Mouse (Mus musculus) neural tube, embryonic 13.5 days (tissue): Measurements from ENCODE around the gene Hs6st2. TPM values are rescaled to one million over a fixed set of nuclear protein-coding genes. Genes with fewer than 3 reads are reported as not detected.

Source experiments
- ATAC-seq: fragments of 200-750 bp; cut with Nextera tagmentation; 2 replicates; pipeline ENCODE4 v1.8.0; 2017; ENCODE audit warnings: low read depth, mild to moderate bottlenecking, moderate TSS enrichment, moderate library complexity
- H3K27ac ChIP-seq: fragments of 300-500 bp; sonication (generic); replicated peaks from 2 replicates; pipeline ENCODE4 v1.5.1; 2015; ENCODE audit warnings: moderate library complexity, mild to moderate bottlenecking, inconsistent platforms
- H3K27me3 ChIP-seq: fragments of 300-500 bp; sonication (generic); 2 replicates; pipeline ENCODE4 v1.6.1; 2015; ENCODE audit warnings: mild to moderate bottlenecking, inconsistent platforms
- H3K36me3 ChIP-seq: fragments of 300-500 bp; sonication (generic); 2 replicates; pipeline ENCODE4 v1.6.1; 2015; ENCODE audit warnings: mild to moderate bottlenecking, inconsistent platforms
- H3K4me1 ChIP-seq: fragments of 300-500 bp; sonication (generic); replicated peaks from 2 replicates; pipeline ENCODE4 v1.6.1; 2015; ENCODE audit warnings: inconsistent platforms
- H3K4me2 ChIP-seq: fragments of 300-500 bp; sonication (generic); 2 replicates; pipeline ENCODE4 v1.6.1; 2015; ENCODE audit warnings: inconsistent platforms, mild to moderate bottlenecking, moderate library complexity
- H3K4me3 ChIP-seq: fragments of 300-500 bp; sonication (generic); 2 replicates; pipeline ENCODE4 v1.5.1; 2015; ENCODE audit warnings: mild to moderate bottlenecking, inconsistent platforms
- H3K9ac ChIP-seq: fragments of 300-500 bp; sonication (generic); 2 replicates; pipeline ENCODE4 v1.6.1; 2015; ENCODE audit warnings: moderate library complexity, mild to moderate bottlenecking, inconsistent platforms
- H3K9me3 ChIP-seq: fragments of 300-500 bp; sonication (generic); 2 replicates; pipeline ENCODE4 v1.6.1; 2016; ENCODE audit warnings: inconsistent platforms
- WGBS: fragments of 180-500 bp; shearing (Covaris S2); methylation state at CpG from one replicate; pipeline ENCODE4 v1.1.7; 2015; 5-methylcytosine and 5-hydroxymethylcytosine counted together
- polyA plus RNA-seq: library from polyadenylated mRNA; unstranded; fragments of >200 nt; fragmentation: Nextera tagmentation; extraction: Ambion mirVana; gene quantifications from 2 replicates; pipeline ENCODE4 v1.2.1, GENCODE M21; 2015

Hs6st2 gene
- polyA plus RNA-seq, 1 experiment from 2014 or later = 14.0 TPM

DNA sequence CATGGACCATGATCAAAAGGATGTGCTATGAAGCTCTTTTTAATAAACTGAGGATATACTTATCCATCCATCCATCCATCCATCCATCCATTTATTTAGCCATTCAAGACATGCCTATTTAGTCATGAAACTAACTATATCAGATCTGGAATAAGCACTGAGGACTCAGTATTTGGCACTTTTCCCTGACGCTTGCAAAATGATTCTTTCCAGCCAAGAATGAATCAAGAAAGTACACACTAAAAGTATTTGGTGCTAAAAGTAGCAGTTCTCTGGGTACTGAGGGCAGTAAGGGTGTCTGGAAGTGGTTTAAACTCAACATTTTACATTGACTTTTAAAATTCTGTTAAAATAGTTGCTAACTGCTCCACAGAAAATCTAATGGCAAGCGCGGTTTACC lies 144.6 kb downstream of the Hs6st2 start:
- no peak overlapping the region for H3K4me2 ChIP-seq
- no peak for ATAC-seq
- no peaks in the 10 kb centered on the region for H3K4me1 ChIP-seq
- no peak overlapping the region for H3K4me3 ChIP-seq
- H3K9ac ChIP-seq = no peak overlapping the region
- 91% methylated on average over 3 of the region's 3 CpGs for WGBS
- H3K9me3 ChIP-seq = no peaks in the 10 kb centered on the region
- H3K27ac ChIP-seq = no peak overlapping the region
- H3K36me3 ChIP-seq = no peaks in the 10 kb centered on the region
- H3K27me3 ChIP-seq = no peaks in the 10 kb centered on the region

DNA sequence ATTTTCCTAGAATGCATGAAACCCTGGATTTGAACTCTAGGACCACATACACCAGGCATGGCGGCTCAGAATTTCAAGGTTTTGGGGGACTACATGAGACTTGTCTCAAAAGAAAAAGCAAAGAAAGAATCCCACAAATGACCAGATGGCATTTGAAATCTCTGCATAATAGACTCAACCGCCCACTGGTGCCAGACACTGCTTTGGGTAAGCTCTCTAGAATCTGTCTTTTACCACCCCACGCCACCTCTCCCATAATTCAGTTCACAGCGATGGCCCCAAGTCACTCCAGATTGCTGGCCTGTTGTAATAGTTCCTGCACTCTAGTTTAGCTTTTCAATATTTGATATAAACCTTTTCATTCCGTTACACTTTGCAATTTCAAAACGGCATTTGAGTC lies 146.4 kb downstream of the Hs6st2 start:
- 91% methylated on average over 6 of the region's 6 CpGs for WGBS
- no peak overlapping the region for H3K9ac ChIP-seq
- no peaks in the 10 kb centered on the region for H3K9me3 ChIP-seq
- no peaks in the 10 kb centered on the region for H3K27me3 ChIP-seq
- no peaks in the 10 kb centered on the region for H3K36me3 ChIP-seq
- H3K4me2 ChIP-seq = no peak overlapping the region
- no peaks in the 10 kb centered on the region for H3K4me1 ChIP-seq
- H3K4me3 ChIP-seq = no peak overlapping the region
- ATAC-seq = no peak
- no peak overlapping the region for H3K27ac ChIP-seq

- Histone ChIP-seq H3K9me3 (no peaks in the 10 kb centered on the region), H3K27ac (no peak overlapping the region), H3K4me2 (no peak overlapping the region), H3K4me1 (no peaks in the 10 kb centered on the region), H3K36me3 (no peaks in the 10 kb centered on the region), H3K9ac (no peak overlapping the region), H3K27me3 (no peaks in the 10 kb centered on the region), H3K4me3 (no peak overlapping the region)
- ATAC-seq = no peak
- WGBS = 80% methylated on average over 1 of the region's 1 CpGs
Observed at GRCm38 (mm10) chrX:51531136-51531535, 150.5 kb downstream of the Hs6st2 start.

- Histone ChIP-seq H3K9me3 (no peaks in the 10 kb centered on the region), H3K4me1 (no peaks in the 10 kb centered on the region)
- ATAC-seq = no peak
Observed at GRCm38 (mm10) chrX:51528601-51529000, 153.1 kb downstream of the Hs6st2 start.

GRCm38 (mm10) chrX:51514831-51515230 lies 166.8 kb downstream of the Hs6st2 start:
- H3K27me3 ChIP-seq = no peaks in the 10 kb centered on the region
- 26% methylated on average over 1 of the region's 1 CpGs for WGBS
- no peaks in the 10 kb centered on the region for H3K9me3 ChIP-seq
- H3K4me3 ChIP-seq = no peak overlapping the region
- no peak overlapping the region for H3K4me2 ChIP-seq
- ATAC-seq = no peak
- no peak overlapping the region for H3K9ac ChIP-seq
- no peaks in the 10 kb centered on the region for H3K36me3 ChIP-seq
- no peak overlapping the region for H3K27ac ChIP-seq
- no peaks in the 10 kb centered on the region for H3K4me1 ChIP-seq

More at GRCm38 (mm10) chrX:51528601-51529000, 153.1 kb downstream of the Hs6st2 start:
- Histone ChIP-seq H3K27me3 (no peaks in the 10 kb centered on the region), H3K9ac (no peak overlapping the region), H3K36me3 (no peaks in the 10 kb centered on the region), H3K4me2 (no peak overlapping the region), H3K4me3 (no peak overlapping the region), H3K27ac (no peak overlapping the region)

DNA sequence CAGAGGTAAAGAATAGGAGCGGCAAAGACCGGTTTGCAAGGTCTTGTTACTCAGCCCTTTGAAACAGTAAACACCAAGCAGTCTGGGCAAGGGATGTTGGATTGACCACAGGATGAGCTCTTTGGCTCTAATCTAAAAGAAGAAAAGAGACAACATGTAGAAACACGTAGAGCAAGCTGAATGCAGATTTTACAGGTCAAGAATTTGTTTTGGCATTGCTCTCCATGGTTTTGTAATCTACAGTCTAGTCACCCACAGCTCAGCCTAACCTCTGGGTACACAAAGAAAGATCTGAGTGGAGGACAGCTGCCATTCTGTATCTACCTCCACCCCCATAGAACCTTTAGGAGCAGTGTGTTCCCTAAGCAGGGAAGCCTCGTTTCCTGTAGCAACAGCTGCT lies 175.1 kb downstream of the Hs6st2 start:
- Histone ChIP-seq H3K9me3 (no peaks in the 10 kb centered on the region), H3K4me2 (no peak overlapping the region), H3K4me3 (no peak overlapping the region), H3K36me3 (no peaks in the 10 kb centered on the region), H3K27ac (no peak overlapping the region), H3K4me1 (no peaks in the 10 kb centered on the region), H3K9ac (no peak overlapping the region), H3K27me3 (no peaks in the 10 kb centered on the region)
- WGBS = 76% methylated on average over 4 of the region's 4 CpGs
- ATAC-seq = no peak

GRCm38 (mm10) chrX:51505691-51506090 lies 176.0 kb downstream of the Hs6st2 start:
- no peaks in the 10 kb centered on the region for H3K27me3 ChIP-seq
- no peak overlapping the region for H3K9ac ChIP-seq
- H3K4me1 ChIP-seq = no peaks in the 10 kb centered on the region
- 82% methylated on average over 1 of the region's 1 CpGs for WGBS
- ATAC-seq = no peak
- H3K36me3 ChIP-seq = no peaks in the 10 kb centered on the region
- no peaks in the 10 kb centered on the region for H3K9me3 ChIP-seq
- no peak overlapping the region for H3K27ac ChIP-seq
- H3K4me2 ChIP-seq = no peak overlapping the region
- H3K4me3 ChIP-seq = no peak overlapping the region

- Histone ChIP-seq H3K9me3 (no peaks in the 10 kb centered on the region), H3K4me3 (no peak overlapping the region), H3K4me1 (no peaks in the 10 kb centered on the region), H3K4me2 (no peak overlapping the region), H3K27me3 (no peaks in the 10 kb centered on the region), H3K27ac (no peak overlapping the region), H3K36me3 (no peaks in the 10 kb centered on the region), H3K9ac (no peak overlapping the region)
- no peak for ATAC-seq
- WGBS = 52% methylated on average over 7 of the region's 7 CpGs
Observed at GRCm38 (mm10) chrX:51503781-51504471, 177.7 kb downstream of the Hs6st2 start.

- Histone ChIP-seq H3K4me2 (no peak overlapping the region), H3K4me1 (no peaks in the 10 kb centered on the region), H3K9me3 (no peaks in the 10 kb centered on the region), H3K4me3 (no peak overlapping the region), H3K27ac (no peak overlapping the region), H3K9ac (no peak overlapping the region), H3K36me3 (no peaks in the 10 kb centered on the region), H3K27me3 (no peaks in the 10 kb centered on the region)
- no peak for ATAC-seq
- 58% methylated on average over 1 of the region's 1 CpGs for WGBS
Observed at GRCm38 (mm10) chrX:51497831-51498230, 183.8 kb downstream of the Hs6st2 start.

GRCm38 (mm10) chrX:51488374-51488773 lies 193.3 kb downstream of the Hs6st2 start:
- Histone ChIP-seq H3K27me3 (no peaks in the 10 kb centered on the region), H3K36me3 (no peaks in the 10 kb centered on the region), H3K27ac (no peak overlapping the region), H3K4me2 (no peak overlapping the region), H3K4me3 (no peak overlapping the region), H3K9me3 (no peaks in the 10 kb centered on the region), H3K9ac (no peak overlapping the region), H3K4me1 (no peaks in the 10 kb centered on the region)
- no peak for ATAC-seq

- WGBS = 69% methylated on average over 4 of the region's 4 CpGs
- H3K36me3 ChIP-seq = no peaks in the 10 kb centered on the region
- H3K27ac ChIP-seq = no peak overlapping the region
- H3K4me3 ChIP-seq = no peak overlapping the region
- ATAC-seq = no peak
- no peaks in the 10 kb centered on the region; the same call in 1 of the 2 replicates for H3K27me3 ChIP-seq
- no peaks in the 10 kb centered on the region for H3K9me3 ChIP-seq
- H3K4me1 ChIP-seq = no peaks in the 10 kb centered on the region
- no peak overlapping the region for H3K9ac ChIP-seq
- no peak overlapping the region for H3K4me2 ChIP-seq
Observed at GRCm38 (mm10) chrX:51469411-51469810, 212.2 kb downstream of the Hs6st2 start.

DNA sequence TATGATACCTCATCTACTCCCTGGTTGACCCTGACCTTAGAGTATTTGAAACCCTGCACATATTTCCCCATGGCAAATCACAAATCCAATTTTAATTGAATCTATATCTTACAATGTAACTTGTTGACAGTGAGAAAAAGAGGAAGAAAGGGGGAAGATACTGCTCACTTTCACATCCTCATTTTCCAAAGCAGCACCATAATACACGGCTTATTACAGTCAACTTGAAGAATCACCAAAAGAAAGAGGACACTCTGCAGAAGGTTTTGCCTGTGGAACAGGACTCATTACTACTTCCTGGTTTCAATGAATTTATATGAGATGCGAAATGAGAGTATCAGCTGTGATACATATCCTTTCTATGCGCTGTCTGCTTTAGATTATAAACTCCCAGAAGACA lies 220.2 kb downstream of the Hs6st2 start:
- WGBS = 79% methylated on average over 3 of the region's 3 CpGs
- Histone ChIP-seq H3K4me1 (no peaks in the 10 kb centered on the region), H3K27ac (no peak overlapping the region), H3K9me3 (no peaks in the 10 kb centered on the region), H3K4me3 (no peak overlapping the region), H3K36me3 (no peaks in the 10 kb centered on the region), H3K9ac (no peak overlapping the region), H3K4me2 (no peak overlapping the region), H3K27me3 (no peaks in the 10 kb centered on the region; the same call in 1 of the 2 replicates)
- ATAC-seq = no peak

DNA sequence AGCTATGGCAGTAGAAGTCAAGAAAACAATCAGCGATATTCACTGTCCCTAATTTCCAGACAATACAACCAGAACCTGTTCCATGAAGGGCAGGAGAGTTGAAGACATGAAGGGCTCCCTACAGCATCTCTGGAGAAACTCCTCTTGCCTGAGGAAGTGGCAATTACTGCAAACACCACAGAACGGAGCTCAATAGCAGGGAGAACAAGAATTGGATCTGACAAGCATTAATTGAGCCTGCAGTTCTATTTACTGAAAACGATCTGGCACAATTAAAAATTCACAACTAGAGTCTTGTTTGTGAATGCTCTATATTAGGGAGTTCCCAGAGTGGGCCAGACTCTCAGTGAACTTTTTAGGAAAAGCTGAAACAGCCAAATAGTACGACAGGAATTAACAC lies 238.3 kb downstream of the Hs6st2 start:
- H3K9ac ChIP-seq = no peak overlapping the region
- no peak for ATAC-seq
- H3K9me3 ChIP-seq = no peaks in the 10 kb centered on the region
- H3K27me3 ChIP-seq = no peaks in the 10 kb centered on the region
- H3K4me2 ChIP-seq = no peak overlapping the region
- no peak overlapping the region for H3K4me3 ChIP-seq
- no peak overlapping the region for H3K27ac ChIP-seq
- H3K4me1 ChIP-seq = no peaks in the 10 kb centered on the region
- no peaks in the 10 kb centered on the region for H3K36me3 ChIP-seq
- 82% methylated on average over 4 of the region's 4 CpGs for WGBS
